8 mouse cellular contexts compared by ENCODE assay signal in the genomic region with DNA sequence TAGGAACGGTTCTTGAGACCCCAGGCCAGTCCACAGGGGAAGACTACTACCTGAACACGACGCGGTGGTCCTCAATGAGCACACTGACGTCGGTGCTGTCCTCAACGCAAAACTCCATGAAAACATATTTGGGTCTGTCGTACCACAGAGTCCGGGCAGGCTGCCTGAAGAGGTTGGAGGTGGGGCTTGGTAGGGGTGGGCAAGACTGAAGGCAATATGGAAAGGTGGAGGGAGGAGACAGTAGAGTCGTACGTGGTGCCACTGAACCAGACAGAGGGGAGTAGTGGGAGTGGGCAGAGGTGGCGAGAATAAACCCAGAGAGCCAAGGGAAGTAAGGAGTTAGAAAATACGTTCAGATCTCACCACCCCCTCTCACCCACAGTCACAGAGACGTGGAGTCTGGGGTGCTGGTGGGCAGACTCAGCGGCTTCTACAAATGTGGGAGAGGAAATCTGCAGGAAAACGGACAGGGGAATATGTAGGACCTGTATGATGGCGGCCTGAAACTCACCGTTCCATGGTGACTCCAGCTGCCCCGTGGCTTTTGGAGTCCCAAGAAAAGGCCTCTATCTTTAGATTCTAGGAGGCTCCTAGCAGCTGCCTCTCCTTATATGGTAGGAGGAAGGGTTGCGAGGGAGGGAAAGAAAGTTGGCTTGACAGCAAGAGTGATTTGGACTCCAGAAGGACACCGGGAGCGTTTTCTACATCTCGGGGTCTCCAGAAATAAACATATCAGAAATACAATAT. TPM values are rescaled to one million over a fixed set of nuclear protein-coding genes. Genes with fewer than 3 reads are reported as not detected.
ATAC-seq and TF ChIP-seq lines count a peak whose summit lies in the region.

A gene (minus strand): TSS at position 692 of the 747 bp plus-strand sequence.

- peak within 1 kb of the TSS; percentile 87 for H3K4me2 ChIP-seq in hindbrain, embryonic 13.5 days
- peak within 1 kb of the TSS; percentile 95 for H3K4me2 ChIP-seq in liver, embryonic 16.5 days (ENCODE audit: low read depth, low read length)
- H3K4me2 ChIP-seq in neural tube, embryonic 14.5 days (ENCODE audit: low read depth, low read length): peak within 1 kb of the TSS; percentile 82

- no peak for TF ChIP-seq POLR2A in ES-Bruce4 (IDR thresholded peaks at IDR 0.05; ENCODE audit: insufficient read depth, low read length)
- TF ChIP-seq POLR2A in embryonic fibroblast, embryonic 13.5 days (IDR thresholded peaks at IDR 0.05; ENCODE audit: low read depth, low read length): peak; percentile 64; the same call in 1 of the 2 replicates

- H3K27ac ChIP-seq in ES-Bruce4 (ENCODE audit: insufficient read depth, low read length): peak within 1 kb of the TSS; percentile 16; the same call in 1 of the 2 replicates
- peak within 1 kb of the TSS; percentile 90 for H3K27ac ChIP-seq in embryonic fibroblast, embryonic 13.5 days (ENCODE audit: insufficient read depth, low read length)
- H3K27ac ChIP-seq in hindbrain, embryonic 13.5 days: peak within 1 kb of the TSS; percentile 94
- peak within 1 kb of the TSS; percentile 80 for H3K27ac ChIP-seq in liver, embryonic 16.5 days (ENCODE audit: low read length)
- H3K27ac ChIP-seq in neural tube, embryonic 14.5 days (ENCODE audit: low read depth, low read length): peak within 1 kb of the TSS; percentile 81

- ATAC-seq in erythroblast, adult 5-6 weeks (replicated peaks; ENCODE audit: low FRiP score, poor library complexity, severe bottlenecking): no peak
- peak; percentile 52 for ATAC-seq in hindbrain, embryonic 13.5 days (ENCODE audit: low FRiP score)
- ATAC-seq in liver, embryonic 16.5 days (ENCODE audit: low read depth): no peak
- ATAC-seq in neural tube, embryonic 14.5 days (ENCODE audit: low read depth): peak; percentile 36; the same call in 1 of the 2 replicates
- ATAC-seq in erythroid progenitor cell, adult 5-6 weeks (replicated peaks; ENCODE audit: low FRiP score, poor library complexity, severe bottlenecking): no peak

- no peak for TF ChIP-seq CTCF in ES-Bruce4 (IDR thresholded peaks at IDR 0.05; ENCODE audit: low read depth, low read length)
- no peak for TF ChIP-seq CTCF in embryonic fibroblast, embryonic 13.5 days (IDR thresholded peaks at IDR 0.05; ENCODE audit: borderline replicate concordance, insufficient read depth, low read length)

- peak within 1 kb of the TSS; percentile 81 for H3K4me3 ChIP-seq in erythroblast, embryonic 14.5 days (replicated peaks)
- H3K4me3 ChIP-seq in ES-Bruce4 (ENCODE audit: low read depth, low read length): peak within 1 kb of the TSS; percentile 74
- peak within 1 kb of the TSS; percentile 81 for H3K4me3 ChIP-seq in embryonic fibroblast, embryonic 13.5 days (ENCODE audit: insufficient read depth, low read length)
- peak within 1 kb of the TSS; percentile 95 for H3K4me3 ChIP-seq in hindbrain, embryonic 13.5 days
- H3K4me3 ChIP-seq in liver, embryonic 16.5 days (ENCODE audit: low read depth, low read length): peak within 1 kb of the TSS; percentile 95
- H3K4me3 ChIP-seq in neural tube, embryonic 14.5 days (ENCODE audit: low read depth, low read length): peak within 1 kb of the TSS; percentile 87

- H3K4me1 ChIP-seq in erythroblast, embryonic 14.5 days (ENCODE audit: control insufficient read depth): peaks cover 41% of the 10 kb centered on the region
- H3K4me1 ChIP-seq in ES-Bruce4 (ENCODE audit: control insufficient read depth, insufficient read depth, low read length): no peaks in the 10 kb centered on the region
- peaks cover 2% of the 10 kb centered on the region; the same call in 1 of the 2 replicates for H3K4me1 ChIP-seq in embryonic fibroblast, embryonic 13.5 days (ENCODE audit: control insufficient read depth, insufficient read depth, low read length)
- H3K4me1 ChIP-seq in hindbrain, embryonic 13.5 days (replicated peaks): peaks cover 31% of the 10 kb centered on the region
- peaks cover 23% of the 10 kb centered on the region for H3K4me1 ChIP-seq in liver, embryonic 16.5 days (ENCODE audit: control insufficient read depth, low read depth, low read length)
- peaks cover 22% of the 10 kb centered on the region; the same call in 1 of the 2 replicates for H3K4me1 ChIP-seq in neural tube, embryonic 14.5 days (ENCODE audit: control insufficient read depth, insufficient read depth, low read length)

- no peak for TF ChIP-seq EP300 in ES-Bruce4 (IDR thresholded peaks at IDR 0.05; ENCODE audit: insufficient read depth, low read depth, low read length)

- H3K9me3 ChIP-seq in erythroblast, embryonic 14.5 days (ENCODE audit: control insufficient read depth, low read length): no peaks in the 10 kb centered on the region
- H3K9me3 ChIP-seq in ES-Bruce4 (replicated peaks; ENCODE audit: control insufficient read depth, insufficient read depth, low read length, poor library complexity, severe bottlenecking): no peaks in the 10 kb centered on the region
- H3K9me3 ChIP-seq in hindbrain, embryonic 13.5 days: no peaks in the 10 kb centered on the region
- H3K9me3 ChIP-seq in liver, embryonic 16.5 days (replicated peaks; ENCODE audit: control insufficient read depth, low read length): no peaks in the 10 kb centered on the region
- H3K9me3 ChIP-seq in neural tube, embryonic 14.5 days (ENCODE audit: control insufficient read depth, low read length): no peaks in the 10 kb centered on the region

- peak within 1 kb of the TSS; percentile 55 for H3K9ac ChIP-seq in ES-Bruce4 (ENCODE audit: low read depth, poor library complexity, severe bottlenecking)
- H3K9ac ChIP-seq in hindbrain, embryonic 13.5 days: peak within 1 kb of the TSS; percentile 91
- H3K9ac ChIP-seq in liver, embryonic 16.5 days (ENCODE audit: low read depth, low read length): peak within 1 kb of the TSS; percentile 85
- peak within 1 kb of the TSS; percentile 71 for H3K9ac ChIP-seq in neural tube, embryonic 14.5 days (replicated peaks; ENCODE audit: low read depth, low read length)

- H3K36me3 ChIP-seq in erythroblast, embryonic 14.5 days (ENCODE audit: control insufficient read depth): peaks cover 9% of the 10 kb centered on the region
- H3K36me3 ChIP-seq in ES-Bruce4 (ENCODE audit: control insufficient read depth, insufficient read depth, low read length, poor library complexity, severe bottlenecking): no peaks in the 10 kb centered on the region
- H3K36me3 ChIP-seq in hindbrain, embryonic 13.5 days: peaks cover 5% of the 10 kb centered on the region
- no peaks in the 10 kb centered on the region for H3K36me3 ChIP-seq in liver, embryonic 16.5 days (ENCODE audit: control insufficient read depth, insufficient read depth)
- H3K36me3 ChIP-seq in neural tube, embryonic 14.5 days (ENCODE audit: control insufficient read depth, insufficient read depth, low read length): 0 out of 2 replicates have a peak, but pooled peaks cover under 1% of the 10 kb centered on the region

- WGBS in hindbrain, embryonic 13.5 days: 5% methylated on average over 23 of the region's 23 CpGs
- 8% methylated on average over 23 of the region's 23 CpGs for WGBS in liver, embryonic 16.5 days (ENCODE audit: insufficient replicate concordance)
- 8% methylated on average over 23 of the region's 23 CpGs for WGBS in neural tube, embryonic 14.5 days

- H3K27me3 ChIP-seq in erythroblast, embryonic 14.5 days (ENCODE audit: control insufficient read depth): peaks cover 8% of the 10 kb centered on the region; the same call in 1 of the 2 replicates
- H3K27me3 ChIP-seq in ES-Bruce4 (ENCODE audit: control insufficient read depth, insufficient read depth, low read length, poor library complexity, severe bottlenecking): no peaks in the 10 kb centered on the region
- no peaks in the 10 kb centered on the region for H3K27me3 ChIP-seq in hindbrain, embryonic 13.5 days
- no peaks in the 10 kb centered on the region for H3K27me3 ChIP-seq in liver, embryonic 16.5 days (ENCODE audit: control insufficient read depth, insufficient read depth, low read depth, low read length)
- no peaks in the 10 kb centered on the region for H3K27me3 ChIP-seq in neural tube, embryonic 14.5 days (ENCODE audit: control insufficient read depth, insufficient read depth, low read length)

RNA-seq across cellular contexts. Expression of the gene that starts here (rescaled TPM):
- 3.6 and 3.7 TPM in 2 replicates for polyA plus RNA-seq in erythroblast, embryonic 14.5 days (2012)
- not detected in 2 replicates for total RNA-seq in erythroblast, adult 5-6 weeks (2015; ENCODE audit: low replicate concordance)
- total RNA-seq in erythroblast, adult 5-6 weeks (2017; ENCODE audit: low replicate concordance): not detected in 2 replicates
- polyA plus RNA-seq in ES-Bruce4 (2011; ENCODE audit: insufficient read depth, insufficient read length, low read depth, missing spikeins): 8.8 and 9.4 TPM in 2 replicates
- 12.6 and 14.7 TPM in 2 replicates for polyA plus RNA-seq in embryonic fibroblast, embryonic 13.5 days (2011; ENCODE audit: insufficient read length, low read depth, missing spikeins)
- 4.8 and 8.0 TPM in 2 replicates for polyA plus RNA-seq in hindbrain, embryonic 13.5 days (2015; fragmentation: Nextera tagmentation; extraction: Ambion mirVana)
- polyA plus RNA-seq in liver, embryonic 16.5 days (2015; fragmentation: Nextera tagmentation; extraction: Ambion mirVana): 2.2 TPM in 2 replicates
- 8.1 and 8.9 TPM in 2 replicates for polyA plus RNA-seq in neural tube, embryonic 14.5 days (2014; fragmentation: Nextera tagmentation; extraction: Ambion mirVana)
- 3.2 TPM in 1 of 2 replicates, not detected in the other for total RNA-seq in erythroid progenitor cell, adult 5-6 weeks (2015; ENCODE audit: low replicate concordance)
- not detected in 2 replicates for total RNA-seq in erythroid progenitor cell, adult 5-6 weeks (2017; ENCODE audit: low replicate concordance)

Comparison
In these comparisons a context has a peak if more than half of its experiments do, and no peak if none do; other contexts are left out.
1. ATAC-seq: peak in hindbrain, embryonic 13.5 days (single experiment) and neural tube, embryonic 14.5 days (single experiment); none in erythroblast, adult 5-6 weeks (single experiment), liver, embryonic 16.5 days (single experiment) and erythroid progenitor cell, adult 5-6 weeks (single experiment).
2. H3K27ac ChIP-seq: peak in every context shown above with its lines; median percentile 94 in hindbrain, embryonic 13.5 days; 90 in embryonic fibroblast, embryonic 13.5 days; 81 in neural tube, embryonic 14.5 days; 80 in liver, embryonic 16.5 days; 16 in ES-Bruce4.
3. Peak in every context shown above with its lines, with median percentiles within 50 percentile points of each other: H3K4me3 ChIP-seq, H3K9ac ChIP-seq and H3K4me2 ChIP-seq.